Mouse (Mus musculus) adipose tissue, adult 10 weeks (tissue): Measurements from ENCODE around the gene Coro2a. TPM values are rescaled to one million over a fixed set of nuclear protein-coding genes. Genes with fewer than 3 reads are reported as not detected.

Experiments
- polyA plus RNA-seq: library from polyadenylated mRNA; stranded (reverse); fragments of 350-450 nt; fragmentation: Illumina TruSeq; extraction: RNeasy Lipid Tissue Mini Kit (QIAGEN cat#74804); gene quantifications from one replicate; pipeline ENCODE4 v1.2.3, GENCODE M21; 2014; ENCODE audit warnings: low read depth, low replicate concordance

Coro2a gene
- polyA plus RNA-seq, result 72.0 TPM

GRCm38 (mm10) chr4:46601844-46602423 lies at the start of gene Coro2a:
TSS of gene Coro2a (minus strand) at chr4:46602202.

GRCm38 (mm10) chr4:46650086-46650753 lies 48.2 kb upstream of the Coro2a start, which contains the start of gene Tbc1d2:
TSS of gene Tbc1d2 (minus strand) at chr4:46650209.

GRCm38 (mm10) chr4:46535840-46536361 lies 66.1 kb downstream of the Coro2a start, which contains the start of gene Trim14:
TSS of gene Trim14 (minus strand) at chr4:46536141.

GRCm38 (mm10) chr4:46489028-46489925 lies 112.7 kb downstream of the Coro2a start, which contains the start of gene Nans:
TSS of gene Nans (plus strand) at chr4:46489248.

Other genes with a start within 250 kb of the Coro2a start
- gene Trmo, start 212.8 kb downstream of the Coro2a start, polyA plus RNA-seq, result 5.7 TPM
- 0.76 TPM for gene Hemgn, start 188.7 kb downstream of the Coro2a start, polyA plus RNA-seq
- gene Anp32b, start 151.3 kb downstream of the Coro2a start, polyA plus RNA-seq, result 97.5 TPM
- 119 TPM for gene Nans, start 113.0 kb downstream of the Coro2a start, polyA plus RNA-seq
- 29.5 TPM for gene Trim14, start 66.1 kb downstream of the Coro2a start, polyA plus RNA-seq
- gene Tbc1d2, start 48.0 kb upstream of the Coro2a start, polyA plus RNA-seq, result 6.6 TPM